Mouse (Mus musculus) cortical plate, adult 2 months (tissue): ENCODE data around the gene Ak4.

Source experiments
- CTCF ChIP-seq: fragments of 200-500 bp; IDR thresholded peaks from 2 replicates; pipeline ENCODE4 v1.5.1; 2011; ENCODE audit warnings: mild to moderate bottlenecking, control low read depth, low read length; ENCODE audit not compliant: insufficient read depth; ENCODE audit errors: extremely low read depth
- POLR2A ChIP-seq: fragments of 200-500 bp; IDR thresholded peaks from 2 replicates; pipeline ENCODE4 v1.6.1; 2011; ENCODE audit warnings: mild to moderate bottlenecking, low read length, control low read depth; ENCODE audit not compliant: insufficient read depth; ENCODE audit errors: extremely low read depth

DNA sequence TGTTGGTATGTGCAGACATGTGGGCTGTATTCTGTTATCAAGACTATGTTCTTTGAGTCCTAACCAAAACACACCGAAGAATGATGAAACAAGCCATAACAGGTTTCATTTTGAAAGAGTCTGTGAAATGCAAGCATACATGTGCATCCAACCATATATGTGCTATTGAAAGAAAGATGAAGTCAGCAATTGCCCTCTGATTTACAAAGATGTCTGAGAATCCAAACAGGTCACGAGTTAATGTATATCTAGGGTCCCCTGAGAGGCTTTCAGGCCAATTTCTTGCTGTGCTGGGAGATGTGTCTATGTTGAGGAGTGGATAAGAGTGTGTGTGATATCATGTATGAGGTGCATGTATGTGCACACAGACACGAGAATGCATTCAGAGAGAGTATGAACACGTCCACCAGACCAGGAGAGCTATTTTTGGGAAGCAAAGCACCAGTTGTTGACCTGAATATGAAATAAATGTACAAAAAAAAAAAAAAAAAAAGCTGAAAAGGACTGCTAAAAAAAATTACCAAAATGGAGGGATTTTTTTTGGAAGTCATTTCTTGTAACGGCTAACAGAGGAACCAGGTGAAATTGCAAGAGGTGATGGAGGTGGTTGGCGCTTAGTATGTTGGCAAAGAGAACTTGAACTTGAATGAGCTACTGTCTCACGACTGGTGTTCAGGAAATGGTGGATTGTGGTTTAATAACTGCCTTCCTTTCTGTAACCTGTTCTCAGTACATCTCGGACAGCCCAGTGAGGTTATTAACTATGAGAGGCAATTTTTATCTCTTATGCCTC, 91.2 kb downstream of the Ak4 start:
- TF ChIP-seq POLR2A (no peak), CTCF (no peak)
